Mouse (Mus musculus): Measurements from ENCODE around the gene Tubg1. TPM values are rescaled to one million over a fixed set of nuclear protein-coding genes. Genes with fewer than 3 reads are reported as not detected.
A peak's percentile ranks its signal among the peaks of the same experiment; 100 is the strongest.

Tubg1 gene
- polyA plus RNA-seq (2014; fragmentation: Nextera tagmentation; extraction: Ambion mirVana) = 55.7 and 60.2 TPM in 2 replicates

- peaks cover 18% of the 10 kb centered on the region for H3K4me1 ChIP-seq (ENCODE audit: control insufficient read depth, insufficient read depth, low read length)
- peak within 1 kb of the TSS; percentile 88 for H3K27ac ChIP-seq (replicated peaks; ENCODE audit: low read depth, low read length)
- peak; percentile 97 for ATAC-seq (ENCODE audit: low read depth)
- peak within 1 kb of the TSS; percentile 86 for H3K9ac ChIP-seq (ENCODE audit: low read depth, low read length)
- H3K36me3 ChIP-seq (ENCODE audit: control insufficient read depth, insufficient read depth, low read length) = peaks cover 29% of the 10 kb centered on the region; the same call in 1 of the 2 replicates
- peak within 1 kb of the TSS; percentile 91 for H3K4me3 ChIP-seq (ENCODE audit: low read depth, low read length)
- peak within 1 kb of the TSS; percentile 91 for H3K4me2 ChIP-seq (ENCODE audit: low read depth, low read length)
- DNase-seq (ENCODE audit: low spot score) = peak; percentile 99
- no peaks in the 10 kb centered on the region for H3K27me3 ChIP-seq (replicated peaks; ENCODE audit: control insufficient read depth, insufficient read depth, low read length)
- H3K9me3 ChIP-seq (ENCODE audit: control insufficient read depth, low read length) = no peaks in the 10 kb centered on the region
- under 1% methylated on average over 43 of the region's 61 CpGs for WGBS
Observed at GRCm38 (mm10) chr11:101119761-101120544, at the start of gene Tubg1, which contains the start of gene Retreg3. TSS of gene Tubg1 (plus strand) at chr11:101119938. TSS of gene Retreg3 (minus strand) at chr11:101119893.

- H3K27me3 ChIP-seq (replicated peaks; ENCODE audit: control insufficient read depth, insufficient read depth, low read length) = peaks cover 8% of the 10 kb centered on the region; the same call in 1 of the 2 replicates
- ATAC-seq (ENCODE audit: low read depth) (peak; percentile 61), DNase-seq (ENCODE audit: low spot score) (no peak)
- H3K36me3 ChIP-seq (ENCODE audit: control insufficient read depth, insufficient read depth, low read length) = no peaks in the 10 kb centered on the region
- peaks cover 10% of the 10 kb centered on the region for H3K4me1 ChIP-seq (ENCODE audit: control insufficient read depth, insufficient read depth, low read length)
- 0% methylated on average over 14 of the region's 36 CpGs for WGBS
- peak overlapping the region; percentile 99 for H3K4me2 ChIP-seq (ENCODE audit: low read depth, low read length)
- H3K9ac ChIP-seq (ENCODE audit: low read depth, low read length) = peak overlapping the region; percentile 79
- H3K9me3 ChIP-seq (ENCODE audit: control insufficient read depth, low read length) = no peaks in the 10 kb centered on the region
- peak overlapping the region; percentile 83 for H3K4me3 ChIP-seq (ENCODE audit: low read depth, low read length)
- no peak overlapping the region for H3K27ac ChIP-seq (replicated peaks; ENCODE audit: low read depth, low read length)
Observed at GRCm38 (mm10) chr11:101070189-101070527, 49.6 kb upstream of the Tubg1 start.

GRCm38 (mm10) chr11:101070987-101071386 is 48.8 kb upstream of the Tubg1 start:
- Histone ChIP-seq H3K4me2 (ENCODE audit: low read depth, low read length) (peak overlapping the region; percentile 99), H3K4me1 (ENCODE audit: control insufficient read depth, insufficient read depth, low read length) (peaks cover 10% of the 10 kb centered on the region), H3K27ac (replicated peaks; ENCODE audit: low read depth, low read length) (no peak overlapping the region), H3K4me3 (ENCODE audit: low read depth, low read length) (peak overlapping the region; percentile 83; the same call in 1 of the 2 replicates), H3K9me3 (ENCODE audit: control insufficient read depth, low read length) (no peaks in the 10 kb centered on the region), H3K36me3 (ENCODE audit: control insufficient read depth, insufficient read depth, low read length) (no peaks in the 10 kb centered on the region), H3K9ac (ENCODE audit: low read depth, low read length) (0 out of 2 replicates have a peak overlapping the region, but pooled peaks have one; percentile 19), H3K27me3 (replicated peaks; ENCODE audit: control insufficient read depth, insufficient read depth, low read length) (peaks cover 8% of the 10 kb centered on the region; the same call in 1 of the 2 replicates)
- 88% methylated on average over 5 of the region's 6 CpGs for WGBS
- ATAC-seq (ENCODE audit: low read depth) (no peak), DNase-seq (ENCODE audit: low spot score) (no peak)

- Histone ChIP-seq H3K36me3 (ENCODE audit: control insufficient read depth, insufficient read depth, low read length) (no peaks in the 10 kb centered on the region), H3K4me2 (ENCODE audit: low read depth, low read length) (no peak overlapping the region), H3K4me1 (ENCODE audit: control insufficient read depth, insufficient read depth, low read length) (peaks cover 10% of the 10 kb centered on the region), H3K9me3 (ENCODE audit: control insufficient read depth, low read length) (no peaks in the 10 kb centered on the region), H3K27ac (replicated peaks; ENCODE audit: low read depth, low read length) (no peak overlapping the region), H3K4me3 (ENCODE audit: low read depth, low read length) (no peak overlapping the region), H3K9ac (ENCODE audit: low read depth, low read length) (no peak overlapping the region), H3K27me3 (replicated peaks; ENCODE audit: control insufficient read depth, insufficient read depth, low read length) (peaks cover 9% of the 10 kb centered on the region)
- ATAC-seq (ENCODE audit: low read depth) (no peak), DNase-seq (ENCODE audit: low spot score) (no peak)
- 72% methylated on average over 14 of the region's 14 CpGs for WGBS
Observed at GRCm38 (mm10) chr11:101071810-101072428, 47.8 kb upstream of the Tubg1 start.

- no peak within 1 kb of the TSS for H3K27ac ChIP-seq (replicated peaks; ENCODE audit: low read depth, low read length)
- H3K9me3 ChIP-seq (ENCODE audit: control insufficient read depth, low read length) = no peaks in the 10 kb centered on the region
- DNase-seq (ENCODE audit: low spot score) (no peak), ATAC-seq (ENCODE audit: low read depth) (no peak)
- peaks cover 2% of the 10 kb centered on the region for H3K4me1 ChIP-seq (ENCODE audit: control insufficient read depth, insufficient read depth, low read length)
- no peak within 1 kb of the TSS for H3K4me2 ChIP-seq (ENCODE audit: low read depth, low read length)
- peaks cover 49% of the 10 kb centered on the region for H3K27me3 ChIP-seq (replicated peaks; ENCODE audit: control insufficient read depth, insufficient read depth, low read length)
- H3K36me3 ChIP-seq (ENCODE audit: control insufficient read depth, insufficient read depth, low read length) = no peaks in the 10 kb centered on the region
- no peak within 1 kb of the TSS for H3K9ac ChIP-seq (ENCODE audit: low read depth, low read length)
- H3K4me3 ChIP-seq (ENCODE audit: low read depth, low read length) = no peak within 1 kb of the TSS
- WGBS = 59% methylated on average over 9 of the region's 9 CpGs
Observed at GRCm38 (mm10) chr11:101078121-101078520, 41.6 kb upstream of the Tubg1 start, which contains the start of gene Hsd17b1. TSS of gene Hsd17b1 (plus strand) at chr11:101078411.

GRCm38 (mm10) chr11:101079746-101080145 is 40.0 kb upstream of the Tubg1 start:
- Histone ChIP-seq H3K4me2 (ENCODE audit: low read depth, low read length) (peak overlapping the region; percentile 45), H3K9ac (ENCODE audit: low read depth, low read length) (peak overlapping the region; percentile 49; the same call in 1 of the 2 replicates), H3K4me1 (ENCODE audit: control insufficient read depth, insufficient read depth, low read length) (peaks cover 7% of the 10 kb centered on the region), H3K4me3 (ENCODE audit: low read depth, low read length) (peak overlapping the region; percentile 25), H3K36me3 (ENCODE audit: control insufficient read depth, insufficient read depth, low read length) (no peaks in the 10 kb centered on the region), H3K9me3 (ENCODE audit: control insufficient read depth, low read length) (no peaks in the 10 kb centered on the region), H3K27me3 (replicated peaks; ENCODE audit: control insufficient read depth, insufficient read depth, low read length) (peaks cover 49% of the 10 kb centered on the region), H3K27ac (replicated peaks; ENCODE audit: low read depth, low read length) (no peak overlapping the region)
- ATAC-seq (ENCODE audit: low read depth) = no peak
- WGBS = 4% methylated on average over 25 of the region's 27 CpGs
- no peak for DNase-seq (ENCODE audit: low spot score)

- peaks cover 5% of the 10 kb centered on the region; the same call in 1 of the 2 replicates for H3K36me3 ChIP-seq (ENCODE audit: control insufficient read depth, insufficient read depth, low read length)
- WGBS = 62% methylated on average over 5 of the region's 5 CpGs
- H3K27ac ChIP-seq (replicated peaks; ENCODE audit: low read depth, low read length) = no peak overlapping the region
- no peak overlapping the region for H3K4me2 ChIP-seq (ENCODE audit: low read depth, low read length)
- H3K9ac ChIP-seq (ENCODE audit: low read depth, low read length) = no peak overlapping the region
- peaks cover 7% of the 10 kb centered on the region for H3K4me1 ChIP-seq (ENCODE audit: control insufficient read depth, insufficient read depth, low read length)
- H3K27me3 ChIP-seq (replicated peaks; ENCODE audit: control insufficient read depth, insufficient read depth, low read length) = peaks cover 49% of the 10 kb centered on the region
- H3K9me3 ChIP-seq (ENCODE audit: control insufficient read depth, low read length) = no peaks in the 10 kb centered on the region
- DNase-seq (ENCODE audit: low spot score) (no peak), ATAC-seq (ENCODE audit: low read depth) (no peak)
- no peak overlapping the region for H3K4me3 ChIP-seq (ENCODE audit: low read depth, low read length)
Observed at GRCm38 (mm10) chr11:101080421-101080820, 39.3 kb upstream of the Tubg1 start.

GRCm38 (mm10) chr11:101081659-101082058 is 38.1 kb upstream of the Tubg1 start:
- Histone ChIP-seq H3K36me3 (ENCODE audit: control insufficient read depth, insufficient read depth, low read length) (peaks cover 10% of the 10 kb centered on the region; the same call in 1 of the 2 replicates), H3K4me3 (ENCODE audit: low read depth, low read length) (peak overlapping the region; percentile 88), H3K4me1 (ENCODE audit: control insufficient read depth, insufficient read depth, low read length) (peaks cover 7% of the 10 kb centered on the region), H3K4me2 (ENCODE audit: low read depth, low read length) (peak overlapping the region; percentile 95), H3K27me3 (replicated peaks; ENCODE audit: control insufficient read depth, insufficient read depth, low read length) (peaks cover 49% of the 10 kb centered on the region), H3K9ac (ENCODE audit: low read depth, low read length) (peak overlapping the region; percentile 90), H3K9me3 (ENCODE audit: control insufficient read depth, low read length) (no peaks in the 10 kb centered on the region), H3K27ac (replicated peaks; ENCODE audit: low read depth, low read length) (peak overlapping the region; percentile 91)
- no peak for ATAC-seq (ENCODE audit: low read depth)
- no peak for DNase-seq (ENCODE audit: low spot score)
- 5% methylated on average over 10 of the region's 10 CpGs for WGBS
